Comparison of ENCODE assay signal across 15 mouse cellular contexts in the genomic region with DNA sequence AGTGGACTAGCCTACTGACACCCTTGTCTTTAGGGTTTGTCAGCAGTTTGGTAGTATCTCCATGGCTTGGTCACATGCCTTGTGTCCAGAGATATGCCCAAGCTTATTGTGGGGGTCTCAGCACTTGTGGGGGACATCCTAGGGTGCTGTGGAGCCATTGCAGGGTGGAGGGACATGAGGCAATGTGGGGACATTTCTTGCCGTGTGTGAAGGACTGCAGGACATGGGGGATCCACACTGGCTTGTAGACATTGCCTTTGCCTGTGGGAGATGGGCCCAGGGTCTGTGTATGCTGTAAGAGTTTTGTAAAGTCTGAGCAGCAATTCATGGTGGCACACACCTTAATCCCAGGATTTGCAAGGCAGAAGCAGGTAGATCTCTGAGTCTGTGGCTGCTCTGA. TPM values are rescaled to one million over a fixed set of nuclear protein-coding genes. Genes with fewer than 3 reads are reported as not detected.
DNase-seq lines count a peak whose midpoint lies in the region; ATAC-seq and TF ChIP-seq lines count a peak whose summit lies in the region.
"Had no signal": no experiment of that assay in that cellular context is flagged by ENCODE, and none has a peak within 500 bp of the region (broad histone marks: within the 10 kb centered on the region; RNA-seq: fewer than 3 reads in every experiment).

No protein-coding gene starts in this region.

- H3K4me2 ChIP-seq in kidney, postnatal 0 days (ENCODE audit: low read length), result no peak overlapping the region
- H3K4me2 ChIP-seq in intestine, postnatal 0 days (replicated peaks; ENCODE audit: low read depth), result no peak overlapping the region

- no peaks in the 10 kb centered on the region for H3K36me3 ChIP-seq in heart, embryonic 10.5 days
- H3K36me3 ChIP-seq in kidney, postnatal 0 days (ENCODE audit: insufficient read depth, low read length), result no peaks in the 10 kb centered on the region
- no peaks in the 10 kb centered on the region for H3K36me3 ChIP-seq in E14TG2a.4 (ENCODE audit: insufficient read depth, low read length)
- H3K36me3 ChIP-seq in intestine, postnatal 0 days (ENCODE audit: control insufficient read depth, insufficient read depth), result no peaks in the 10 kb centered on the region
- H3K36me3 ChIP-seq: midbrain, embryonic 15.5 days had no signal

- no peak for ATAC-seq in kidney, postnatal 0 days (replicated peaks; ENCODE audit: low FRiP score, low read depth)
- no peak for ATAC-seq in intestine, postnatal 0 days
- ATAC-seq: forebrain, embryonic 16.5 days; midbrain, embryonic 15.5 days had no signal

- no peaks in the 10 kb centered on the region for H3K9me3 ChIP-seq in heart, embryonic 10.5 days
- H3K9me3 ChIP-seq in kidney, postnatal 0 days (replicated peaks; ENCODE audit: low read length), result no peaks in the 10 kb centered on the region
- H3K9me3 ChIP-seq in E14TG2a.4 (ENCODE audit: low read length), result no peaks in the 10 kb centered on the region
- H3K9me3 ChIP-seq in intestine, postnatal 0 days (ENCODE audit: control insufficient read depth), result no peaks in the 10 kb centered on the region
- H3K9me3 ChIP-seq: midbrain, embryonic 15.5 days had no signal

- no peak for DNase-seq in heart, embryonic 10.5 days (ENCODE audit: low spot score)
- no peak for DNase-seq in heart, adult 9 months (ENCODE audit: low spot score in 2 of 2)
- no peak for DNase-seq in kidney, postnatal 0 days (ENCODE audit: low spot score)
- DNase-seq in kidney, postnatal 25 days, result no peak
- no peak for DNase-seq in embryo, embryonic 9.5 days (ENCODE audit: extremely low spot score)
- DNase-seq in adipocyte (ENCODE audit: low spot score), result no peak
- DNase-seq: left cerebral cortex, postnatal 4 days; right cerebral cortex, adult 18-20 months; thymus, adult 18-20 months had no signal

- H3K27ac ChIP-seq in heart, embryonic 10.5 days, result peak overlapping the region; percentile 89
- H3K27ac ChIP-seq in kidney, postnatal 0 days, result 0 out of 2 replicates have a peak overlapping the region, but pooled peaks have one; percentile 13
- H3K27ac ChIP-seq in intestine, postnatal 0 days (ENCODE audit: low read depth, low read length), result no peak overlapping the region
- H3K27ac ChIP-seq: hindbrain, embryonic 14.5 days; layer of hippocampus, adult 2 months; midbrain, embryonic 15.5 days had no signal

- peak overlapping the region; percentile 65 for H3K4me3 ChIP-seq in heart, embryonic 10.5 days
- no peak overlapping the region for H3K4me3 ChIP-seq in kidney, postnatal 0 days (replicated peaks; ENCODE audit: low read depth, low read length)
- peak overlapping the region; percentile 78 for H3K4me3 ChIP-seq in E14TG2a.4 (replicated peaks; ENCODE audit: low read length)
- H3K4me3 ChIP-seq in intestine, postnatal 0 days (ENCODE audit: low read depth, low read length), result 0 out of 2 replicates have a peak overlapping the region, but pooled peaks have one; percentile 45

- TF ChIP-seq CTCF in kidney, postnatal 0 days (IDR thresholded peaks at IDR 0.05; ENCODE audit: low read depth), result no peak
- TF ChIP-seq CTCF in E14TG2a.4 (conservative IDR thresholded peaks at IDR 0.05; ENCODE audit: low read length), result no peak
- TF ChIP-seq CTCF in intestine, postnatal 0 days (IDR thresholded peaks at IDR 0.05; ENCODE audit: low read depth), result no peak

- peaks cover 47% of the 10 kb centered on the region for H3K4me1 ChIP-seq in heart, embryonic 10.5 days
- H3K4me1 ChIP-seq in kidney, postnatal 0 days (replicated peaks; ENCODE audit: insufficient read depth, low read length), result peaks cover 9% of the 10 kb centered on the region; the same call in 1 of the 2 replicates
- peaks cover 74% of the 10 kb centered on the region for H3K4me1 ChIP-seq in E14TG2a.4 (replicated peaks; ENCODE audit: low read depth, low read length)
- H3K4me1 ChIP-seq in intestine, postnatal 0 days (replicated peaks; ENCODE audit: control insufficient read depth, insufficient read depth, low read length), result peaks cover 2% of the 10 kb centered on the region; the same call in 1 of the 2 replicates

- H3K27me3 ChIP-seq in heart, embryonic 10.5 days (ENCODE audit: insufficient read depth, poor library complexity, severe bottlenecking), result peaks cover 24% of the 10 kb centered on the region
- H3K27me3 ChIP-seq in kidney, postnatal 0 days (ENCODE audit: insufficient read depth, low read length), result no peaks in the 10 kb centered on the region
- H3K27me3 ChIP-seq in E14TG2a.4 (ENCODE audit: insufficient read depth, low read length), result peaks cover 21% of the 10 kb centered on the region
- H3K27me3 ChIP-seq in intestine, postnatal 0 days (replicated peaks; ENCODE audit: control insufficient read depth, insufficient read depth, low read length), result no peaks in the 10 kb centered on the region

- WGBS in heart, embryonic 10.5 days, result 55% methylated on average over 1 of the region's 1 CpGs
- 58% methylated on average over 1 of the region's 1 CpGs for WGBS in kidney, postnatal 0 days
- 77% methylated on average over 1 of the region's 1 CpGs for WGBS in intestine, postnatal 0 days

- no peak overlapping the region for H3K9ac ChIP-seq in kidney, postnatal 0 days (ENCODE audit: low read depth, low read length)
- no peak overlapping the region for H3K9ac ChIP-seq in intestine, postnatal 0 days (ENCODE audit: low read depth, low read length)
- H3K9ac ChIP-seq: hindbrain, embryonic 14.5 days; midbrain, embryonic 15.5 days had no signal

RNA-seq across cellular contexts. Expression of gene Pde4a, which starts 15.3 kb away (rescaled TPM):
- polyA plus RNA-seq in heart, embryonic 10.5 days (2016; fragmentation: Nextera tagmentation; extraction: Ambion mirVana), result 7.5 and 9.0 TPM in 2 replicates
- polyA plus RNA-seq in kidney, postnatal 0 days (2015; fragmentation: Nextera tagmentation; extraction: Ambion mirVana), result 8.2 and 8.3 TPM in 2 replicates
- 2.8 and 3.5 TPM in 2 replicates for polyA plus RNA-seq in intestine, postnatal 0 days (2015; fragmentation: Nextera tagmentation; extraction: Ambion mirVana)

RNA-seq across cellular contexts. Expression of gene Cdc37, which starts 31.1 kb away (rescaled TPM):
- polyA plus RNA-seq in heart, embryonic 10.5 days (2016; fragmentation: Nextera tagmentation; extraction: Ambion mirVana), result 286 and 333 TPM in 2 replicates
- 256 and 271 TPM in 2 replicates for polyA plus RNA-seq in kidney, postnatal 0 days (2015; fragmentation: Nextera tagmentation; extraction: Ambion mirVana)
- 113 and 115 TPM in 2 replicates for polyA plus RNA-seq in intestine, postnatal 0 days (2015; fragmentation: Nextera tagmentation; extraction: Ambion mirVana)

RNA-seq across cellular contexts. Expression of gene Tyk2, which starts 49.8 kb away (rescaled TPM):
- 12.6 and 16.5 TPM in 2 replicates for polyA plus RNA-seq in heart, embryonic 10.5 days (2016; fragmentation: Nextera tagmentation; extraction: Ambion mirVana)
- 8.6 and 9.4 TPM in 2 replicates for polyA plus RNA-seq in kidney, postnatal 0 days (2015; fragmentation: Nextera tagmentation; extraction: Ambion mirVana)
- 8.0 and 9.2 TPM in 2 replicates for polyA plus RNA-seq in intestine, postnatal 0 days (2015; fragmentation: Nextera tagmentation; extraction: Ambion mirVana)

RNA-seq across cellular contexts. Expression of gene Keap1, which starts 58.3 kb away (rescaled TPM):
- 51.4 and 52.4 TPM in 2 replicates for polyA plus RNA-seq in heart, embryonic 10.5 days (2016; fragmentation: Nextera tagmentation; extraction: Ambion mirVana)
- polyA plus RNA-seq in kidney, postnatal 0 days (2015; fragmentation: Nextera tagmentation; extraction: Ambion mirVana), result 49.3 and 50.8 TPM in 2 replicates
- polyA plus RNA-seq in intestine, postnatal 0 days (2015; fragmentation: Nextera tagmentation; extraction: Ambion mirVana), result 38.3 and 42.4 TPM in 2 replicates
